ENCODE assay signal across 20 mouse cellular contexts in the genomic region with DNA sequence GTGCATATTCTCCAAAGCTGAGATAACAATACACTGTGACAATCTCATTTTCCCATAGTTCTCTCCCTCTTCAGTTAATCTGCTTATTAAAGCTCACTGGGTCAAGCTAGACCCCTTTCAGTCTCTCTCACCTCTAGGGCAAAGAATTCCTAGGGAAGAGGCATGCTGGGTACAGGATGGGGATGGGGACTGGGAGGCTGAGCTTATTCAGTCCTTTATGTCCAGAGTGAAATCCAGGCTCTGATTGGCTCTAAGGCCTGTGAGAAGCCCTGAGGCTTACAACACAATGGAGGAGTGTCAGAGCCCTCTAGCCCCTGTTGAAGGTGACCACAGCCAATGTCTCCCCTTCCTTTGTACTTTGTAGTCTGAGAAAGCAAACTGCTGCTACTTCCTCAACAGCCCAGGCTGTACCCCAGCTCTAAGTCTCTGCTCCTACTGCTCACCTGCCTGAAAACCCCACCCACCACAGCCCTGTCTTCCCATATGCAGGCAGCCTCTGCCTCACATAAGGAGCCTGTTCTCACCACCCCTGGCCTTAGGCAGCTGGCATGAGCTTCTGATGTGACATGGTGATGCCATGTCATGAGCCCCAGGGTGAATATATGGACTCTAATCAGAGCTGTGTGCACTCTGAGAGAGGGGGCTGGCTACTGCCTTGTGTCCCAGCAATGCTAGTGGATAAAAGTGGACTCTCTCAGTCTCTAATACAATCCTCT. TPM values are rescaled to one million over a fixed set of nuclear protein-coding genes. Genes with fewer than 3 reads are reported as not detected.
DNase-seq lines count a peak whose midpoint lies in the region; ATAC-seq and TF ChIP-seq lines count a peak whose summit lies in the region.
"Had no signal": no experiment of that assay in that cellular context is flagged by ENCODE, and none has a peak within 500 bp of the region (broad histone marks: within the 10 kb centered on the region; RNA-seq: fewer than 3 reads in every experiment).

No protein-coding gene starts in this region.

- no peak overlapping the region for H3K9ac ChIP-seq in forebrain, embryonic 12.5 days
- H3K9ac ChIP-seq in hindbrain, embryonic 11.5 days (ENCODE audit: low read depth, low read length) = no peak overlapping the region
- no peak overlapping the region for H3K9ac ChIP-seq in midbrain, embryonic 12.5 days (replicated peaks)
- H3K9ac ChIP-seq: forebrain, postnatal 0 days; hindbrain, embryonic 12.5 days had no signal

- no peak for ATAC-seq in forebrain, embryonic 12.5 days (ENCODE audit: low FRiP score)
- no peak for ATAC-seq in hindbrain, embryonic 11.5 days (ENCODE audit: low FRiP score)
- ATAC-seq in midbrain, embryonic 12.5 days (ENCODE audit: low FRiP score, low read depth) = peak; percentile 92
- ATAC-seq: forebrain, postnatal 0 days; hindbrain, embryonic 16.5 days; inflammation-experienced regulatory T-cells, adult 6 months; intestine, postnatal 0 days had no signal

- H3K27me3 ChIP-seq in forebrain, embryonic 10.5 days (ENCODE audit: poor library complexity, severe bottlenecking) = no peaks in the 10 kb centered on the region
- no peaks in the 10 kb centered on the region for H3K27me3 ChIP-seq in forebrain, embryonic 12.5 days
- no peaks in the 10 kb centered on the region for H3K27me3 ChIP-seq in hindbrain, embryonic 10.5 days (ENCODE audit: insufficient read depth, poor library complexity, severe bottlenecking)
- no peaks in the 10 kb centered on the region for H3K27me3 ChIP-seq in hindbrain, embryonic 11.5 days (ENCODE audit: control insufficient read depth, insufficient read depth, low read length)
- no peaks in the 10 kb centered on the region for H3K27me3 ChIP-seq in midbrain, embryonic 12.5 days
- H3K27me3 ChIP-seq: hindbrain, embryonic 12.5 days had no signal

- H3K4me1 ChIP-seq in forebrain, embryonic 10.5 days = peaks cover 29% of the 10 kb centered on the region
- H3K4me1 ChIP-seq in forebrain, embryonic 12.5 days = peaks cover 21% of the 10 kb centered on the region
- peaks cover 8% of the 10 kb centered on the region for H3K4me1 ChIP-seq in hindbrain, embryonic 10.5 days (replicated peaks)
- no peaks in the 10 kb centered on the region for H3K4me1 ChIP-seq in hindbrain, embryonic 11.5 days (replicated peaks; ENCODE audit: control insufficient read depth, insufficient read depth, low read length)
- H3K4me1 ChIP-seq in midbrain, embryonic 12.5 days = peaks cover 16% of the 10 kb centered on the region; the same call in 1 of the 2 replicates

- H3K27ac ChIP-seq in forebrain, embryonic 10.5 days = peak overlapping the region; percentile 76
- no peak overlapping the region for H3K27ac ChIP-seq in forebrain, embryonic 12.5 days
- peak overlapping the region; percentile 36 for H3K27ac ChIP-seq in hindbrain, embryonic 10.5 days
- no peak overlapping the region for H3K27ac ChIP-seq in hindbrain, embryonic 11.5 days (ENCODE audit: low read depth, low read length)
- peak overlapping the region; percentile 83 for H3K27ac ChIP-seq in midbrain, embryonic 12.5 days (replicated peaks)
- H3K27ac ChIP-seq: gastrocnemius, adult 2 months; hindbrain, embryonic 12.5 days had no signal

- H3K4me2 ChIP-seq in forebrain, embryonic 12.5 days = no peak overlapping the region
- H3K4me2 ChIP-seq in hindbrain, embryonic 11.5 days (replicated peaks; ENCODE audit: low read depth, low read length) = no peak overlapping the region
- no peak overlapping the region for H3K4me2 ChIP-seq in midbrain, embryonic 12.5 days (replicated peaks)
- H3K4me2 ChIP-seq: hindbrain, embryonic 12.5 days had no signal

- DNase-seq in forebrain, embryonic 10.5 days (ENCODE audit: extremely low spot score, low spot score) = peak; percentile 21
- DNase-seq in hindbrain, embryonic 10.5 days (ENCODE audit: low spot score) = no peak
- DNase-seq in hindbrain, embryonic 11.5 days (ENCODE audit: low spot score) = no peak
- peak; percentile 31 for DNase-seq in brain, embryonic 14.5 days (ENCODE audit: low read depth)
- DNase-seq in frontal cortex, postnatal 36 days (ENCODE audit: low spot score in 2 of 2) = no peak
- no peak for DNase-seq in urinary bladder, postnatal 14 days (ENCODE audit: low spot score)
- DNase-seq: adrenal gland, postnatal 10 days; cerebellum, adult 11-12 months; cerebellum, adult 9-11 months; cerebellum, postnatal 36 days; forebrain, postnatal 0 days; gastrocnemius, adult 2 months; gastrocnemius, postnatal 25 days; heart, postnatal 10 days had no signal

- 0 out of 2 replicates have a peak, but pooled peaks cover 6% of the 10 kb centered on the region for H3K36me3 ChIP-seq in forebrain, embryonic 10.5 days (replicated peaks)
- H3K36me3 ChIP-seq in forebrain, embryonic 12.5 days (replicated peaks) = peaks cover 10% of the 10 kb centered on the region; the same call in 1 of the 2 replicates
- 0 out of 2 replicates have a peak, but pooled peaks cover 9% of the 10 kb centered on the region for H3K36me3 ChIP-seq in hindbrain, embryonic 10.5 days
- no peaks in the 10 kb centered on the region for H3K36me3 ChIP-seq in hindbrain, embryonic 11.5 days (ENCODE audit: control insufficient read depth, insufficient read depth, low read length)
- H3K36me3 ChIP-seq in midbrain, embryonic 12.5 days = no peaks in the 10 kb centered on the region; the same call in 1 of the 2 replicates

- no peaks in the 10 kb centered on the region for H3K9me3 ChIP-seq in forebrain, embryonic 10.5 days
- H3K9me3 ChIP-seq in forebrain, embryonic 12.5 days = no peaks in the 10 kb centered on the region
- H3K9me3 ChIP-seq in hindbrain, embryonic 10.5 days = no peaks in the 10 kb centered on the region
- H3K9me3 ChIP-seq in hindbrain, embryonic 11.5 days (ENCODE audit: control insufficient read depth, low read length) = no peaks in the 10 kb centered on the region
- H3K9me3 ChIP-seq in midbrain, embryonic 12.5 days = no peaks in the 10 kb centered on the region
- H3K9me3 ChIP-seq: hindbrain, embryonic 12.5 days had no signal

- no peak for TF ChIP-seq POLR2A in brain, embryonic 14.5 days (IDR thresholded peaks at IDR 0.05; ENCODE audit: borderline replicate concordance, extremely low read depth, insufficient read depth, insufficient read length, poor library complexity, severe bottlenecking)

- TF ChIP-seq CTCF in brain, embryonic 14.5 days (IDR thresholded peaks at IDR 0.05; ENCODE audit: borderline replicate concordance, extremely low read depth, insufficient read depth, insufficient read length) = no peak

- no peak overlapping the region for H3K4me3 ChIP-seq in forebrain, embryonic 10.5 days
- H3K4me3 ChIP-seq in forebrain, embryonic 12.5 days (replicated peaks) = no peak overlapping the region
- H3K4me3 ChIP-seq in hindbrain, embryonic 10.5 days = no peak overlapping the region
- no peak overlapping the region for H3K4me3 ChIP-seq in hindbrain, embryonic 11.5 days (ENCODE audit: low read depth, low read length)
- H3K4me3 ChIP-seq in midbrain, embryonic 12.5 days = no peak overlapping the region
- H3K4me3 ChIP-seq: gastrocnemius, adult 2 months; hindbrain, embryonic 12.5 days had no signal

RNA-seq across cellular contexts. Expression of a gene that starts 22.4 kb away (rescaled TPM):
- 89.8 and 91.3 TPM in 2 replicates for polyA plus RNA-seq in forebrain, embryonic 10.5 days (2016; fragmentation: Nextera tagmentation; extraction: Ambion mirVana)
- polyA plus RNA-seq in forebrain, embryonic 12.5 days (2016; fragmentation: Nextera tagmentation; extraction: Ambion mirVana) = 87.3 and 88.5 TPM in 2 replicates
- polyA plus RNA-seq in hindbrain, embryonic 10.5 days (2016; fragmentation: Nextera tagmentation; extraction: Ambion mirVana) = 89.0 and 103 TPM in 2 replicates
- 86.2 and 91.2 TPM in 2 replicates for polyA plus RNA-seq in hindbrain, embryonic 11.5 days (2014; fragmentation: Nextera tagmentation; extraction: Ambion mirVana)
- 142 and 219 TPM in 2 replicates for polyA plus RNA-seq in brain, embryonic 14.5 days (2012; rRNA removed)
- polyA plus RNA-seq in midbrain, embryonic 12.5 days (2016; fragmentation: Nextera tagmentation; extraction: Ambion mirVana) = 92.9 and 97.0 TPM in 2 replicates

Comparison
In these comparisons a context has a peak if more than half of its experiments do, and no peak if none do; other contexts are left out.
1. H3K27ac ChIP-seq: peak in forebrain, embryonic 10.5 days (single experiment), hindbrain, embryonic 10.5 days (single experiment) and midbrain, embryonic 12.5 days (single experiment); none in forebrain, embryonic 12.5 days (single experiment) and hindbrain, embryonic 11.5 days (single experiment).
2. DNase-seq: peak in forebrain, embryonic 10.5 days (single experiment) and brain, embryonic 14.5 days (single experiment); none in hindbrain, embryonic 10.5 days (single experiment), hindbrain, embryonic 11.5 days (single experiment), frontal cortex, postnatal 36 days (0 of 2) and urinary bladder, postnatal 14 days (single experiment).